Mouse (Mus musculus) cerebellum, adult 11 months (tissue): ENCODE data around the gene Igf2bp2.

Experiments used
- DNase-seq: peaks from one replicate; pipeline ENCODE4 v3.0.0; 2022

The Igf2bp2 gene

DNA sequence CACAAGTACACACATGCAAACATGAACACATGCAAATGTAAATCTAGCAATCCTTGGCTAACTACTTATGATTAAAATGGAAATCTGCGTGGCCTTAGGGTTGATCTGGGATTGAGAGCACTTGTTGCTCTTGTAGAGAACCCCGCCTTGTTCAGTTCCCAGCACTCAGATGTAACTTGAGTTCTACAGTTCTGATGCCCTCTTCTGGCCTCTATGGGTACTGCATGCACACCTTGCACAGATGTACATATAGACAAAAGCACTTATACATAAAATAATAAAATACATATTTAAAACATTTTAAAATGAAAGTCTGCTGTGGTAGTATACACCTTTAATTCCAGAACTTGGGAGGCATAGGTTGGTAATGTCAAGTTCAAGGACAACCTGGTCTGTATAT lies 141.0 kb downstream of the Igf2bp2 start:
- no peak for DNase-seq

- no peak for DNase-seq
Measured at GRCm38 (mm10) chr16:22015569-22015968, 147.5 kb downstream of the Igf2bp2 start.

DNA sequence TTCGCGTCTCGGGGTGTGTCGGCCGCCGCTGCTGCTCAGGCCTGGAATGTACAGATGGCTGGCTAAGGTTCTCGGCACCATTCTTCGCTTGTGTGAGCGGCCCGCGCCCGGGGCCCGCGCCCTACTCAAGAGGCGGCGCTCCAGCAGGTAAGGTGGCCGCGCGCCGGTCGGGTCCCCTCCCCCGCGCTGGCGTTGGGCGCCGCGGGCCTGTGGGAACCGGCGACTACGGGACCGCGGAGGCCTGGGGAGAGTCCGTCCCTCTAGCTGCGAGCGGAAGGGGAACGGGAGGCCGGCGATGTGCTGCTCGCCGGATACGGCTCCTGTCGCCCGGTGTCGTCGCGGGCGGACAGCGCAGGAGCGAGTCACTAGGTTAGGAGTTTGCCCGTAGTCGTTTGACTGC lies 153.5 kb downstream of the Igf2bp2 start:
- DNase-seq: no peak

GRCm38 (mm10) chr16:22009099-22009584 lies 154.0 kb downstream of the Igf2bp2 start, which contains the start of gene Senp2:
TSS of gene Senp2 (plus strand) at chr16:22009484.
- DNase-seq: peak; percentile 100
